Mouse (Mus musculus) testis, postnatal 10 days (tissue): ENCODE data around the gene Gab3.
A peak's percentile ranks its signal among the peaks of the same experiment; 100 is the strongest.

Experiments
- DNase-seq: peaks from one replicate; pipeline ENCODE4 v3.0.0; 2021; ENCODE audit warnings: low spot score

Gab3 gene

GRCm38 (mm10) chrX:75084774-75085508 is at the start of gene Gab3:
TSS of gene Gab3 (minus strand) at chrX:75085458.
- DNase-seq: peak; percentile 60

GRCm38 (mm10) chrX:75130467-75131160 is 45.4 kb upstream of the Gab3 start, which contains the start of gene Mpp1:
TSS of gene Mpp1 (minus strand) at chrX:75131016.
- peak; percentile 81 for DNase-seq

DNA sequence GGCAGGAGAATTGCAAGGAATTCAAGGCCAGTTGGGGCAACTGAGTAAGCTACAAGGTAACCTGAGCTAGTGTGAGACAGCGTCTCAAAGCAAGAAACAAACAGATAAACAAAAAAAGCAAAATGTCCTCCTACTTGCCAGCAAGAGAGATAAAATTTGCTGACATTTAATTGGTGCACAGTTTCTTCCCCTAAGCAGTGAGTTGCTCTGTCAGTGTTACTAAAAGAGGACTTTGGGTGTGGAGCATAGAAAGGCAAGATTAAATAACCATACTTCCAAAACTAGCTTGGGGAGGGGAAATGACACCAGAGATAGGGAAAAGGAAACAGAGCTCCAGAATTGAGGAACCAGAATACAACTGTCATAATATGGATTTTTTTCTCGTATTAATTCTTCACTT is 44.2 kb upstream of the Gab3 start:
- no peak for DNase-seq

DNA sequence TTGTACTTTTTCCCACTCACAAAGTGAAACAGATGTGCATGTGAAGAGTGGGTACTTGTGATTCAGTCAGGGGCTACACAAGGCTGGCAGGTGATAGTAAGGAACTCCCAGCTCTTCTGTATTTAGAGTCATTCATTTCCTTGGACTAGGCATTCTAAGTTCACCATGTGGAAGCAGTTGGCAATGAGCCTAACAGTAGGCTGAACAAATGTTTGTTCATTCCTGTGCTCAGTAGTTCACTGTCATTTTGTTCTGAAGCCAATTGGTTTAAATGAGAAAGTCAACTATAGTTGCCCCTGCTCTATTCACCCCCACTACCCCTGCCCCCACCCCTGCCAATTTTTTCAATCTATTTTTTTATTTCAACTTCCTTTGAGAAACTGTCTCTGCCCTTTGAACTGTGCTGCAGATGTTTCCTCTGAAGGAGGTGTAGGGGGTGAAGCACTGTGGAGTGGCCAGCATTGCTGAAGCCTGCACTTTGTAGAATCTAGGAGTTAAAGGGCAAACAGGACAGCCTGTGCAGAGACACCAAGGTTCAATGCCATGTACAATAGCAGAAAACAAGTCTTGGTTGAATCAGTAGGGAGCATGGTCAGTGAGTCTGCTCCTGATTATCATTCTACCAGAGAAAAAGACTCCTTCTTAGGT is 43.2 kb upstream of the Gab3 start:
- no peak for DNase-seq

- no peak for DNase-seq
Observed at GRCm38 (mm10) chrX:75126893-75127292, 41.6 kb upstream of the Gab3 start.

- DNase-seq: no peak
Observed at GRCm38 (mm10) chrX:75125606-75126005, 40.3 kb upstream of the Gab3 start.

DNA sequence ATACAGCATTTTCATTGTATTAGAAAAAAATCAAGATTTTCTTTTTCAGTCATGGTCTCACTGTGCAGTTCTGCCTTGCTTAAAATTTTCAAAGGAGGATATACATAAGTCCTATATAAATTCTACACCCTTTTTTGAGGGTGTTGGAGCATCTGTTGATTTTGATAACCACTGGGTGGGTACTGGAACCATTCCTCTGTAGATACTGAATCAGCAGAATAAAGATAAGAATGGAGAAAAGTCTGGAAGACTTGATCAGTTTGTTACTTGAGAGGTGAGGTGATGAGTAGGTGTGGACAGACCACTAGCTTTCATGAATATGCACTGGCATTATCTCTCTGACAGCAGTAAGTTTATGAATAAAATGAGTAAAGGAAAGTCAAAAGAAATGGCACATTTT is 30.3 kb upstream of the Gab3 start:
- DNase-seq: no peak

DNA sequence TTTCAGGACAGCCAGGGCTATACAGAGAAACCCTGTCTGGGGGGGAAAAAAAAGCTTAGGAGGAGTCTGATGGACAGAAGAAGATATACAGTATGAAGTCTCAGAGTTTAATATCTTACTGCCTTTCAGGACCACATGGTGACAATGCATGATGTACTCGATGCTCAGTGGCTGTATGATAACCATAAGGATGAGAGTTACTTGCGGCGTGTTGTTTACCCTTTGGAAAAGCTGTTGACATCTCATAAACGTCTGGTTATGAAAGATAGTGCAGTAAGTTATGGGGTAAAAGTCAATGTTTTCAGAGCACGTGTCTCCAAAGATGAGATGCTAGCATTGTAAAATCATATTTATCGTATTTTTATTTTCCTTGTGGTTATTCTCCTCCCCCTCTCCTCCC is 17.0 kb upstream of the Gab3 start:
- no peak for DNase-seq

DNA sequence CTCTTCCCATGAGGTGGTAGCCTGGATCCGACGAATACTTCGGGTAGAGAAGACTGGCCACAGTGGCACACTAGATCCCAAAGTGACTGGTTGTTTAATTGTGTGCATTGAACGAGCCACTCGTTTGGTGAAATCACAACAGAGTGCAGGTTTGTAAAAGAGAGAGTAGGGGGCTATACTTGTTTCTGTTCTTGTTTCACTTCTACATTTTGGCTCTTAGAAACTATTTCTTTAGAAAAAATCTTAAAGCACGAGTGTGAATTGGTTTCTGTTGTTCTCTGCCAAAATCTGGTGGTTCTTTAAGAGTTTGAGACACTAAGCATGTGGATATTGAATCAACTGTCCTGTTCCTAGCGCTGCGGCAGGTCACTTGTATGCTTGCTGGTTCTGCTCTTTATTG is 13.5 kb upstream of the Gab3 start:
- no peak for DNase-seq

GRCm38 (mm10) chrX:75096163-75096770 is 11.0 kb upstream of the Gab3 start:
- DNase-seq: peak; percentile 36

DNA sequence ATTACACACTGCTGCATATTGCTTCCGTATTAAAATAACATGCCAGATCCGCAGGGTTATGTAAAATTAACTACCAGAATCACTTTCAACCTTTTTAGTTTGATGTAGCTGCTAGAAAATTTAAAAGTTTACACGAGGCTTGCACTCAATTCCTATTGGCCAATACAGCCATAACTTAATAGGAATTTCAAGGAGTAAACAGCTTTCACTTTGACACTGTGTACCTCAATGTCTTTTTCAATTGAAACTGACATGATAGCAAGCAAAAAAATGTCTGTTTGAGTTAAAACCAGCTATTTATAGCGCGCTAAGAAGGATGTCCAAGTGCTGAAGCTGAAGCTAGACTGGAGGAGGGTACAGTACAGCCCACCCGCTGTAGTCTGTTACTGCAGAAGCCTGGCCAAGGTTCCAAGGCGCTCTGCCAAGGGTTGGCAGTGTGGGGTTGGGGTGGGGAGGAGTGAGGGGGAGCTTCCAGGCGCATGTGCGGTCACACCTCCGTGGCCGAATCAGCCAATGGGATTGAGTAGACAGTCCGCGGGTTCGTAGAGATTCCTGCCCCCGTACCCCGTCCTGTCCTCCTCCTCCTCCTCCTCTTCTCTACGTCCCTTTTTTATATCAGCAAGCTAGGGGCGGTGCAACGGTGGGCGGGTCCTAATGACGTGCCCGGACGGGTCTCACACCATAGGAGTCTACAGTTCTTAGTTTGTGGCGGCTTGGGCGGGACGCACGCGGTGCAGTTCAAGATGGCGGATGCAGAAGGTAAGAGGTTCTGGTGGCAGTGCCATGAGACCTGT is 10.3 kb upstream of the Gab3 start, which contains the start of gene Dkc1:
Gene Dkc1 (plus strand): TSS at position 486 of the 794 bp plus-strand sequence.
- DNase-seq: peak; percentile 86

GRCm38 (mm10) chrX:75085654-75086053 is 396 bp upstream of the Gab3 start:
- DNase-seq: no peak

GRCm38 (mm10) chrX:75083982-75084773 is 1.1 kb downstream of the Gab3 start:
- DNase-seq: peak; percentile 41

DNA sequence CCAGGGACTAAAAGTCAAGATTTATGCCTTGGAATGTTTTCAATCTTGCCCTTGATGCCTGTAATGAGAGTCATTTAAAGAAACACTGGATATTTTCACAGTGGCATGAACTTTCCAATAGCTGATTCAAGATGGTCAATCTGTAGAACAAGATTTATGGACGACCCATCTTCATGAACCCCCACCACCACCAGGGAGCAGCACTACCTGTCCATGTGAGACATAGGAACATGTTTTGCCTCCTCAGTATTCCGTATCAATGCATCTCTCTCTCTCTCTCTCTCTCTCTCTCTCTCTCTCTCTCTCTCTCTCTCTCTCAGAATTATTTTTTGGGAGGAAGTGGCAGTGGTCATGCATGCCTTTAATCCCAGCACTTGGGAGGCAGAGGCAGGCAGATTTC is 2.9 kb downstream of the Gab3 start:
- DNase-seq: peak; percentile 45

- DNase-seq: no peak
Observed at GRCm38 (mm10) chrX:75056120-75056775, 29.0 kb downstream of the Gab3 start.

DNA sequence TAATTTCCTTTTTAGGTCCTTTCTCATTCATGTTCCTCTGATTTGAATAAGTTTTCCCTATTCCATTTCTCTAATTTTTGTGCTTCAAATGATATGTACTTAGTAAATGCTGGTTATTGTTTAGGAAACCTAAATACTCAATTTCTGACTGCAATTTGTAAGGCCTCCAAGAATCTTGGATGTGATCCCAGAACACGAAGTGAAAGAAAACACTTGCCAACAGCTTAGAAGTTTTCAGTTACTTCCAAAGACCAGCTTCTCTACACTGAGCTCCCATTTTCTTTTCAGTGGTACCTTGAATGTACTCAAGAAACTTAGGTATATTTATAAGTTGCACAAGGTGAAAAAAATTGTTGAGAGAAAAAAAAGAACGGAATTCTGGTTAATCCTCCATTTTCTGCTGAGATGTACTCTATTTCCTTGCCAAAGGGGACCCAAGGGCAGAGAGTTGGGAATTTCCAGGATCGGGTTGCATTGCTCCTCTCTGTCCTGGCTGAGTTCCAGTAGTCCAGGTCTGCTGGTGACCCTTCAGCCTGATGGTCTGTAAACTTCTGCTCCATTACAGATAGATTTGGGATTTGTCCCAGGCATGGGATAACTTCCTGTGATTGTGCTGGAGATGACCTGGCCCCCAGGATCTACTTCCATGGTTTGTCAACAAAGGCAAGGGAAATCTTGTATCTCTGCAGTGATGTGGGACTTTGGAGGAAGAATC is 38.2 kb downstream of the Gab3 start:
- no peak for DNase-seq

DNA sequence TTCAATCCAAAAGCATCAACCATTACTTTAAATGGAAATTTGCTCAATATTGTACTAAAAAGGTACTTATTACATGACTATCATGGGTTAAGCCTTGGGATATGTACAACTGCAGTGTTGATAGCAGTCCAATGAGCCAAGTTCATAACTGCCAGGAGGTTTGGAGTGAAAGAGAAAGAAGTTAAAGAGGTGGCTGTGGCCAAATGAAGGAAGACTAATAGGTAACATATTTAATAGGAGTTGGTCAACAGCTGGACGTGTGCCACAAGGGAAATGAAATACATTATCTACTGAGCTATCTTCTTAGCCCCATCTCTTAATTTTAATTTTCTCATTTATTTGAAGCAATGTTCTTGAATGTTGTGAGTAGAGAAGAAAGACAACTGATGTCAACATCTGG is 39.3 kb downstream of the Gab3 start:
- no peak for DNase-seq

DNA sequence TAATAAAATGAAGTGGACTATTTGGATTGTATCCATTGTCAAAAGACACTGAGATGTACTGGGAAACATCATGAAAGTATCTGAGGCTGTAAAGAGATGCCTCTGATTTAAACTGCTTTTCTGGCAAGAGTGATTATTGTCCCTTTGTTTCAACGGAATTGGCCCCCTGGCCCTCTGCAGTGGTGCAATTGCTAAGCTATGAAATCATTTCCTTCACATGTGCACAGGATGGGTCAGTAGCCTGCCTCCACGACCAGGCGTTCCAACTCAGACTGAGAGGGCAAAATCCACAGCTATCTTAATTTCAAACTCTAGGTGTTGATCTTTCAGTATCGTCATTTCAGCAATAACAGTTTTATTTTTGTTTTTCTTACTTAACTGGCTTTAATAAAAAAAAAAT is 40.7 kb downstream of the Gab3 start:
- no peak for DNase-seq

- no peak for DNase-seq
Observed at GRCm38 (mm10) chrX:75036626-75037025, 48.6 kb downstream of the Gab3 start.

DNA sequence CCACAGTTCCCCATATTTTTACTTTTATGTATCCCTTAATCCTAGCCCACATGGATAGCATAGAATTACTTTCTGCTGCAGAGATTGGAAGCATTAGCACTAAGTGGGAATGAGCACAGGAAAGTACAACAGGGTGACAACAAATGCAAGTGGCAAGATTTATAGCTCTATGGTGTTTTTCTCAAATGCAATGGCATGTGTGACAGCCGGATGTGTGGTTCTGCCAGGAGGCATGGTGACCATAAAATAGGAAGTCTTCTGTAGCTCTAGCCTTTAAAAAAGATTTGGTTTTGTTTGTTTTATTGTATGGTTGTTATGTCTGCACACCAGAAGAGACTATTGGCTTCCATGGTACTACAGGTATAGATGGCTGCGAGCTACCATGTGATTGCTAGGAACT is 50.1 kb downstream of the Gab3 start:
- DNase-seq: no peak
